Mouse (Mus musculus) ovary, postnatal 14 days (tissue): Measurements from ENCODE around the gene Smok3b.

ENCODE experiments used
- DNase-seq: peaks from one replicate; pipeline ENCODE4 v3.0.0; 2022; ENCODE audit warnings: low spot score

Gene Smok3b

GRCm38 (mm10) chr5:138085421-138085911 is 64.2 kb downstream of the Smok3b start:
- DNase-seq: no peak

- no peak for DNase-seq
Observed at GRCm38 (mm10) chr5:138086842-138087241, 65.6 kb downstream of the Smok3b start.

- no peak for DNase-seq
Observed at GRCm38 (mm10) chr5:138088366-138088765, 67.1 kb downstream of the Smok3b start.

- DNase-seq: no peak
Observed at GRCm38 (mm10) chr5:138089108-138089551, 67.9 kb downstream of the Smok3b start.

GRCm38 (mm10) chr5:138090271-138090670 is 69.0 kb downstream of the Smok3b start:
- DNase-seq: no peak

GRCm38 (mm10) chr5:138090737-138091136 is 69.5 kb downstream of the Smok3b start:
- DNase-seq: no peak

GRCm38 (mm10) chr5:138092771-138093170 is 71.5 kb downstream of the Smok3b start:
- DNase-seq: no peak

GRCm38 (mm10) chr5:138094474-138094873 is 73.2 kb downstream of the Smok3b start:
- DNase-seq: no peak
